Mouse (Mus musculus): Measurements from ENCODE around the gene Hebp1. TPM values are rescaled to one million over a fixed set of nuclear protein-coding genes. Genes with fewer than 3 reads are reported as not detected.

Hebp1 gene
- polyA plus RNA-seq, 1 experiment from 2014 or later = 2.8 TPM

DNA sequence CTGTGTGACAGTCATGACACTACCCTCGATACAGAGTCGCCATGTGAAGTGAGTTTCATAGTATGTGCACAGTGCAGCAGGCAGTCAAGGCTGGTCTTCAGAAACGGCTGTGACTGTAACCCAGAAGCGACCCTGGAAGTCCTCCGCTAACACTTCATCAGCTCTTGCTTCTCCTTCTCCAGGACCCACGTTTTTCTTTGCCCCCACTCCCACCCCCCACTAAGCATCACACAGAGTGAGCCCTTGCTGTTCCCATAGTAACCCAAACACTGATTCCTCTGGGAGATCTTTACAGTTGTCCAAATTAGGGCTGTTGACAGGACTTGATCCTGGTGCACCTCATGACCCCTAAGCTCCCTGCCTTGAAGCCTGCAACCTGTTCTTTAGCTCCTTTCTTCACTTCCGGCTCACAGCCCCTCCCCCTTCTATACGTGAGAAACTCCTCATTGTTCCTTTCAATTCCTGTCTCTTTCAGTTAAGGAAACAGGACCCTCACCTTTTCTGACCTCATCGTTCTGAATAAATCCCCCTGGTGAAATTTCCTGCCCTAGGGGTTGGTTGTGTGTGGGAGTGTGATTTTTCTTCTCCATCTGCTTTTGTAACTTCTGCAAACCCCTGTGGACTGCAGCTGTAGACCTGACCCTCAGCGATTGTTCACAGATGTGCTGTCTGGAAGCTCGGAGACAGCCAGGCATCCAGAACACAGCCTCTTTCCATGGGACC, 61.2 kb downstream of the Hebp1 start:
- 42% methylated on average over 11 of the region's 11 CpGs for WGBS
- no peaks in the 10 kb centered on the region for H3K4me1 ChIP-seq
- H3K9me3 ChIP-seq = no peaks in the 10 kb centered on the region
- no peak overlapping the region for H3K4me3 ChIP-seq
- H3K36me3 ChIP-seq = no peaks in the 10 kb centered on the region
- ATAC-seq (replicated peaks) = 0 out of 2 replicates have a peak, but pooled peaks have one; percentile 19
- H3K27ac ChIP-seq (replicated peaks) = no peak overlapping the region
- no peak overlapping the region for H3K9ac ChIP-seq (replicated peaks)
- H3K4me2 ChIP-seq (replicated peaks) = no peak overlapping the region
- no peaks in the 10 kb centered on the region for H3K27me3 ChIP-seq

DNA sequence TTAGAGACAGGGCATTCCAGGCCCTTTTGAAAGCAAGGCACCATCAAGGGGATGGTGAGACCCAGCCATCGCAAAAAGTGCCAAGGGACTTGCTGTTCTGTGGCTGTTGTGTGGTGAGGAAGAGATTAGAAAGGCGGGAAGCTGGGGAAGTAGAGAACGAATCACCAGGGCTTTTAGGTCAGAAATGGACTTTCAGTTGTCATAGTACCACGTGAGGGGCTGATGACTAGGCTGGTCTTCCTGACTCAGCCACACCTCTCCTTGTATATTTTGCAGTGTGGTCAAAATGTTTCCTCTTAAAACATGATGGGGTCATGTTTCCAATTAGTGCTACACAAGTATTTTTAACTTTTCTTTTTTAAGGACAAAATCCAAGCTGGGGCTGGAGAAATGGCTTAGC, 62.1 kb downstream of the Hebp1 start:
- H3K9me3 ChIP-seq = no peaks in the 10 kb centered on the region
- no peak overlapping the region for H3K9ac ChIP-seq (replicated peaks)
- no peak overlapping the region for H3K27ac ChIP-seq (replicated peaks)
- no peaks in the 10 kb centered on the region for H3K27me3 ChIP-seq
- H3K36me3 ChIP-seq = no peaks in the 10 kb centered on the region
- no peak for ATAC-seq (replicated peaks)
- H3K4me2 ChIP-seq (replicated peaks) = no peak overlapping the region
- WGBS = 81% methylated on average over 4 of the region's 4 CpGs
- no peaks in the 10 kb centered on the region for H3K4me1 ChIP-seq
- H3K4me3 ChIP-seq = no peak overlapping the region

DNA sequence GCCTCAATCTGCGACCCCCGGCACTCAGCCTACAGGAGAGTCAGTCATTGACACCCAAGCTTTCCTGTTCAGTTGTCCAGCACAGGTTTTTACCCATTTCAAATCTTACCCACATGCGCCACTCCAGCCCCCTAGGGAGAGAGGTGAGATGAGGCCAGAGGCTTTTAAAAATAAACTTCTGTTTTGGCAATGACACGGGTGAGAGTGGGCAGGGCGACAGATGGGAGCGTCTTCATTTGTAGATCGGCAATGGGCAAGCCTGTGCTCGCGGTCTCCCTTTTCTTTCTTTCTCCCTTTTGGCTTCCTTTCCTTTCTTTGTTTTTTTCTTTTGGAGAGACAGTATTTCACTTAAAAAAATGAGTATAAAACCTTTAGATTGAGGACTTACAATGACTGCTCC, 64.3 kb downstream of the Hebp1 start:
- no peak overlapping the region for H3K4me3 ChIP-seq
- no peak for ATAC-seq (replicated peaks)
- H3K9ac ChIP-seq (replicated peaks) = no peak overlapping the region
- no peak overlapping the region for H3K27ac ChIP-seq (replicated peaks)
- H3K4me2 ChIP-seq (replicated peaks) = no peak overlapping the region
- no peaks in the 10 kb centered on the region for H3K36me3 ChIP-seq
- H3K4me1 ChIP-seq = no peaks in the 10 kb centered on the region
- no peaks in the 10 kb centered on the region for H3K27me3 ChIP-seq
- WGBS = 90% methylated on average over 9 of the region's 9 CpGs
- H3K9me3 ChIP-seq = no peaks in the 10 kb centered on the region

DNA sequence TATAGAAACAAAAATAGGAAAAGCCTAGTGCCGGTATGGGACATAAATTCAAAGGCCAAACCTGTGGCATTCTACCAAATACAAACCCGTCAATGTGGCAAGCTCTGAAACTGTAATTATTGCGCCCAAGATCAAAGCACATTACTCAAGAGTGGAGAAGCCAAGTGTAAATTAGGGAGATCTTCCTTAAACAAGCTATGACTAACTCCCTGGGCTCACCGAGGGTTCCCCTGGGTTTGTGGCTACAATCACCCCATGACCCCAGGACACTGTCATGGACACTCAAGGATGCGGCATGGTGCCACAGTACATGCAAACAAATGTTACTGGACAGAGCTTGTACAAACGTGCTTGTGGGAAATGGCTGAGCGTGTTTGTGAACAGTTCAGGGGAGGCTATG, 64.7 kb downstream of the Hebp1 start:
- Histone ChIP-seq H3K27ac (replicated peaks) (no peak overlapping the region), H3K4me2 (replicated peaks) (no peak overlapping the region), H3K9me3 (no peaks in the 10 kb centered on the region), H3K9ac (replicated peaks) (no peak overlapping the region), H3K36me3 (no peaks in the 10 kb centered on the region), H3K4me1 (no peaks in the 10 kb centered on the region), H3K27me3 (no peaks in the 10 kb centered on the region), H3K4me3 (no peak overlapping the region)
- no peak for ATAC-seq (replicated peaks)
- 77% methylated on average over 7 of the region's 7 CpGs for WGBS

DNA sequence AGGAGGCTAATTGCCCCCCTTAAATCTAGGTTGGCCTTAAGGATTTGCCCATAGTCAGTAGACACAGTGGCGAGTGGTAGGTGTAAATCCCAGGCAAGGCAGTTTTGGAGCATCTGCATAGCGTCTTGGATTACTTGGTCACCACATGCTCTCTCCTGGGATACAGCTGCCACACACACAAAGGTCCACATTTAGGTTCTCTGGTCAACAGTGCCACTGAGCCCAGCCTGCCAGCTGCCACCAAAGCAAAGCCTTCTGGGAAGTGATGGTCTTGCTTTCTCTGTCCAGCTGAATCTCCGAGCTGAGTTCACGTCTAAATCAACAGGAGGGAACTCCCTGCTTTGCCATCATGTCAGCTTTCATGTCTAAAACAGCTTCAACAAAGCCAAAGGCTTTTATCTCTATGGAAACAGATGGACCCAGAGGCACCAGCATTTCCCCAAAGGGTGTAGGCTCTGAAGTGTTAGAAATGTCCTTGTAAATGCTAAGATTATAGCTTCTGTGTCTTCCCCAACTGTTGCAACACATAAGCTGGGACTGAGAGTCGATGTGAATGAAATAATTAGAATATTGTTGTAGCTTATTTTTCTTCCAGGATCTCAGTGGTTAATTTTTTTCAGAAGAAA, 73.0 kb downstream of the Hebp1 start:
- H3K36me3 ChIP-seq = no peaks in the 10 kb centered on the region
- H3K4me2 ChIP-seq (replicated peaks) = no peak overlapping the region
- no peaks in the 10 kb centered on the region for H3K4me1 ChIP-seq
- no peaks in the 10 kb centered on the region for H3K9me3 ChIP-seq
- no peak for ATAC-seq (replicated peaks)
- H3K4me3 ChIP-seq = no peak overlapping the region
- no peak overlapping the region for H3K9ac ChIP-seq (replicated peaks)
- 68% methylated on average over 5 of the region's 5 CpGs for WGBS
- no peak overlapping the region for H3K27ac ChIP-seq (replicated peaks)
- no peaks in the 10 kb centered on the region for H3K27me3 ChIP-seq

DNA sequence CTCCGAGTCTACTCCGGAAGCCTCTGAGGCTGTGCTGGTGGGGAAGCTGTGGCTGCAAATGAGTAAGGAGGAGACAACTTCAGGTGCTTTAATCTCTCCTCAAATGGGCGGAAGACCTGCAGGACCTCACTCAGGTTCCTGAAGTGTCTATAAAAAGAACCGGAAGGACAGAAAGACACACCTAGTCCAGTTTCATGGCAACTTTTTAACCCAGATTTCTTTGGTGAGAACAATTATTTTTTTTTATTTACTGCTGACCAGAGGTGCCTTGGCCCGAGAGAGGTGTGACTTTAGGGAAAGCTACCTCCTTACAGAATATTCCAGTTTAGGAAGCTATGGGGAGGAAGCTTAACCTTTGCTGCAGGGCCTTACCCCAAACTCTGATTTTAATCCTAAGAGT, 79.6 kb downstream of the Hebp1 start, which contains the start of gene Gprc5d:
Gene Gprc5d (minus strand): TSS at position 101 of the 400 bp plus-strand sequence.
- Histone ChIP-seq H3K4me2 (replicated peaks) (no peak within 1 kb of the TSS), H3K9me3 (no peaks in the 10 kb centered on the region), H3K4me3 (no peak within 1 kb of the TSS), H3K27ac (replicated peaks) (no peak within 1 kb of the TSS), H3K9ac (replicated peaks) (no peak within 1 kb of the TSS), H3K4me1 (no peaks in the 10 kb centered on the region), H3K27me3 (no peaks in the 10 kb centered on the region), H3K36me3 (no peaks in the 10 kb centered on the region)
- WGBS = 89% methylated on average over 5 of the region's 5 CpGs
- ATAC-seq (replicated peaks) = no peak

DNA sequence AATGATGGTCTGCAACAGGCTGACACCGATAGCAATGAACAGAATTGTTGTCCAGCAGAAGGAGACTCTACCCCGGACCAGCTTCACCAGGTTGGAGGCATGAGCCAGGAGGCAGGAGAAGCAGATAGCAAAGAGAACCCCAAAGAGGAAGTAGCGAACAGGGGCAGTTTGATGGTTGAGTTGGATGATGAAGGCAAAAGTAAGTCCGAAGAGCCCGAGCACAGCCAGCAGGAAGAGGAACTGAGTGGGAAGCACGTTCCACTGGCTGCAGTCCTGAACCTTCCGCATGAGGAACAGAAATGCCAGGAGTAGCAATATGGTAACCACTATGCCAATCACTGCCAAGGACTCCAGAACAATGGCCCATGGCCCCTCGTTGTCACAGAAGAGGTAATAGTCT, 81.3 kb downstream of the Hebp1 start:
- 93% methylated on average over 8 of the region's 8 CpGs for WGBS
- ATAC-seq (replicated peaks) = no peak
- H3K4me3 ChIP-seq = no peak overlapping the region
- H3K9ac ChIP-seq (replicated peaks) = no peak overlapping the region
- no peak overlapping the region for H3K27ac ChIP-seq (replicated peaks)
- H3K4me2 ChIP-seq (replicated peaks) = no peak overlapping the region
- H3K36me3 ChIP-seq = no peaks in the 10 kb centered on the region
- H3K27me3 ChIP-seq = no peaks in the 10 kb centered on the region
- no peaks in the 10 kb centered on the region for H3K9me3 ChIP-seq
- no peaks in the 10 kb centered on the region for H3K4me1 ChIP-seq

DNA sequence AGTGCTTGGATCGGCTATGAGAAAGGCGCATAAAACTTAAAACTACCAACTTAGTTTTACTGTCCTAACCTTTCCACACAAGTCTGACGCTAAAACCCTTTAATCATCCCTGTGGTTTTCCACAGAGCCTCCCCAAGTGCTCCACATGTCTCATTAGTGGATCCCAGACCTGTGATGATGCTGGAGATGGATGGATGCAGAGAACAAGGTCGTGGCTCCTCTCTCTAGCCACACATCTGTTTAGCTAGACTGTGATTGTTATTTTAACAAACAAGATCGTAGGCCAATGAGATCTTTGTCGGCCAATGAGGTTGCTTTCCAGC, 84.7 kb downstream of the Hebp1 start:
- H3K4me3 ChIP-seq = no peak overlapping the region
- H3K4me2 ChIP-seq (replicated peaks) = no peak overlapping the region
- 19% methylated on average over 6 of the region's 6 CpGs for WGBS
- no peaks in the 10 kb centered on the region for H3K9me3 ChIP-seq
- H3K4me1 ChIP-seq = no peaks in the 10 kb centered on the region
- no peak for ATAC-seq (replicated peaks)
- H3K9ac ChIP-seq (replicated peaks) = no peak overlapping the region
- no peaks in the 10 kb centered on the region for H3K27me3 ChIP-seq
- no peaks in the 10 kb centered on the region for H3K36me3 ChIP-seq
- H3K27ac ChIP-seq (replicated peaks) = no peak overlapping the region

DNA sequence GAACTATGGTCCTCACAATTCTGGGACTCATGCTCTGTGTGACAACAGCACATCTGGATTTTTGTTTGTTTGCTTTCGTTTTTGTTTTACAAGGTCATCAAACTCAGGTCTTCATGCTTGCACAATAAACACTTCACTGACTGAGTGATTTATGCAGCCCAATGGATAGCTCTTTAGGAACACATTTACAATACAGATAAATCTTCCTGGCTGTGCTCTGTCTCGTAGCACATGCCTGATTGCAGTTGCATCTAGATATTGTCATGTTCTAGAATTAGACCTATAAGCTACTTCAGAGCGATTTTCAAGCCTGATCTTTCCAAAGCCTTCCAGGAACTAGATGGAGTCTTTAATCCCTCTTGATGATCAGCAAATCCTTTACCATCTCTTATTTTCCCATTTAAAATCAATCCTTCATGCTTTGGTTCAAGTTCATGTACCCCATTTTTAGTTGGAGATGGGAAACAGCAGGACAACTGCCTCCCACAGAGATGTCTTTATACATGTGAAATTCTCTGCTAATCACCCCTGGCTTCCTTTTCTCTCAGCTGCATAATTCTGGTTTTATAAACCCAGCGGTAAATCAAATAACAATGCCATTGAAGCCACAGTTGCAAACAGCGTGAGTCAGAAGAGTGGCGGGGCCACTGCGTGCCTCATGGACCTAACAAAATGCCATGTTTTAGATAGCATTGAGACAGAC, 85.3 kb downstream of the Hebp1 start:
- H3K4me1 ChIP-seq = no peaks in the 10 kb centered on the region
- H3K9me3 ChIP-seq = no peaks in the 10 kb centered on the region
- H3K4me3 ChIP-seq = no peak overlapping the region
- no peak overlapping the region for H3K4me2 ChIP-seq (replicated peaks)
- H3K27me3 ChIP-seq = no peaks in the 10 kb centered on the region
- ATAC-seq (replicated peaks) = no peak
- H3K9ac ChIP-seq (replicated peaks) = no peak overlapping the region
- no peaks in the 10 kb centered on the region for H3K36me3 ChIP-seq
- no peak overlapping the region for H3K27ac ChIP-seq (replicated peaks)
- 13% methylated on average over 7 of the region's 7 CpGs for WGBS

DNA sequence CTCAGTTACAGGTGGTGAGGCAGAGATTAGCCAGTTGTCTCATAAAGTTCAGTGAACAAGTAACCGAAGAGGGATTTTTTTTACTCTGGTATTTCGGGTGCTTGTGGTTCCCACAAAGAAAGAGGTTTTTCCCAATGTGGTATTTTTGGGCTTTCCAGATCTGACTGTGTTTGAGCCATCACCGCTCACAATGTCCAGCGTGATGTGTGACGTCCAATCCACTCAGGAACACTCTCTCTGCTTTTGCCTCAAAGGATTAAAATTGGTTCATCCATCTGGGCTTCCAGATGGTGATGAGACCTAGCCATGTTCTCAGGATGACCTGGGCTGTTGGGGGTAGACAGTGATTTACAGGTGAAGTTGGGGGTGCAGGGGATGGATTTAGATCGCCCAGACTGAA, 90.8 kb downstream of the Hebp1 start:
- Histone ChIP-seq H3K9ac (replicated peaks) (no peak overlapping the region), H3K4me2 (replicated peaks) (no peak overlapping the region), H3K4me1 (no peaks in the 10 kb centered on the region), H3K9me3 (no peaks in the 10 kb centered on the region), H3K27ac (replicated peaks) (no peak overlapping the region), H3K36me3 (no peaks in the 10 kb centered on the region), H3K27me3 (no peaks in the 10 kb centered on the region), H3K4me3 (no peak overlapping the region)
- no peak for ATAC-seq (replicated peaks)
- WGBS = 90% methylated on average over 6 of the region's 6 CpGs

DNA sequence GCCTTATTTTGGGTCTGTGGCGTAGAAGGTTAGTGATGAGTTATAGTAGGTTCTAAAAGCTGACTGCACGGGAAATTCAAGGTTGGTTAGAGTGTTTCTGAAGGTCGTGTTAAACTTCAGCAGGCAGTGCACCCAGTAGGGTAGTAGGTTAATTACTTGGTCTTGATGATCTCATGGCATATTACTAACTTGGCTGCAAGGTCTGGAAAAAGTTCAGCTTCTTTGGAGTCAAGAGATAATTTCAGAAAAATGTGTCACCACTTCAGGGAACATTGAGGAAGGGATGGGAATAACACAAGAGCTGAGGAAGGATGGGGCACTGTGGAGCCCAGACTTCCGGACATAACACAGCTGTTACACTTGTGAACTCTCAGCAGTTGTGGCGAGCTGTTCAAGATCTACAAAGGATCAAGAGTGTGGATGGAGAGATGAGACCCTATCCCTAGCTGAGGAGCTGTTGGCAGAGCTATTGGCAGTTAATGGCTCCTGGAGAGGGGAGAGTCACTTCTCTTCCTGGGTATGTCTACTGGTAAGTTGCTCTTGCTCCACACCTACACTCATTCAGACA, 95.0 kb downstream of the Hebp1 start:
- no peak overlapping the region for H3K4me3 ChIP-seq
- H3K36me3 ChIP-seq = no peaks in the 10 kb centered on the region
- H3K4me1 ChIP-seq = no peaks in the 10 kb centered on the region
- no peak overlapping the region for H3K27ac ChIP-seq (replicated peaks)
- no peak overlapping the region for H3K4me2 ChIP-seq (replicated peaks)
- ATAC-seq (replicated peaks) = no peak
- no peaks in the 10 kb centered on the region for H3K27me3 ChIP-seq
- WGBS = 89% methylated on average over 5 of the region's 5 CpGs
- H3K9me3 ChIP-seq = no peaks in the 10 kb centered on the region
- no peak overlapping the region for H3K9ac ChIP-seq (replicated peaks)

DNA sequence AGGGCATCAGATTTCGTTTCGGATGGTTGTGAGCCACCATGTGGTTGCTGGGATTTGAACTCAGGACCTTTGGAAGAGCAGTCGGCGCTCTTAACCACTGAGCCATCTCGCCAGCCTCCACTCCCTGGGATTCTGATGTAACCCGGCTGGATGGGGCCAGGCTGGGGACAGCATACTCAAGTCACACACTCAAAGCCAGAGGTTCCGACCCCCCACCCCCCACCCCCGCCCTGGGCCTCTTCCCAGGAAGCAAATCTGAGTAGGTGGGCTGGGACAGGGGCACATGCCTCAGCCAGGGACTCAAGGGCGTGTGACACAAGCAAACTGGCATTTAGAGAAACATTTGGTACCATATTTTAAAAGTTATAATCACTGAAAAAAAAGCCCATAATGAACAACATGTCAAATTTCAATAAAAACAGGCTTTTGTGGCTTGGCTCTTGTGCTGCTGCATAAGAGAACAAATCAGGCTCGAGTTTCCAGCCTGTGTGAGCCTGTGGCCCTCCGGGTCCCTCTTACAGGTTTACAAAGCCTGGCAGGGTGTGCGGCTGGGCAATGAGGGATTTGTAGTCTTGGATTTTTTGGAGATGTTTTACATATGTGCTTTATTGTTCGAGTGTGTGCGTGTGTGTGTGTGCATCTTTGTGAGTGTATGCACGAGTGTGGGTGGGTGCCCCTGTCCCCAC, 96.9 kb downstream of the Hebp1 start:
- Histone ChIP-seq H3K27ac (replicated peaks) (no peak overlapping the region), H3K4me1 (no peaks in the 10 kb centered on the region), H3K9me3 (no peaks in the 10 kb centered on the region), H3K4me2 (replicated peaks) (no peak overlapping the region), H3K27me3 (no peaks in the 10 kb centered on the region), H3K4me3 (no peak overlapping the region), H3K36me3 (no peaks in the 10 kb centered on the region), H3K9ac (replicated peaks) (no peak overlapping the region)
- ATAC-seq (replicated peaks) = no peak
- 79% methylated on average over 15 of the region's 15 CpGs for WGBS
